Comparison of ENCODE assay signal across 7 mouse cellular contexts in the genomic region with DNA sequence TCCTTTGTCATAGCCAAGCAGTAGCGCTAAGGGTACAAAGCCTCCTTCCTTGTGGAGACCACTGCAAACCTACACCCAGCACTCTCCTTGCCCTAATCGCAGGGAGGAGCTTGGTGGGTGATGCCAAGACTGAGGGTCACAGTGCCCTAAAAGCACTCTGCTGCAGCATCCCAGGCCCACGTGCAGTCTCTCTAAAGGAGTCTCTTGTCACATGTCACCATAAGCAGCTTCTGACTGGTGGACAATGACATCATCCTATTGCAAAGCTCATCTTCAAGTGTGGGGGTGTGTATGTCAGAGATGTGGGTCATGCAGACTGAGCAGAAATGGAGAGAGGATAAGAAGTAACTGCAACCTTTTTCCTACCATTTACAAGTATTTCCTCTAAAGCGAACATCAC. TPM values are rescaled to one million over a fixed set of nuclear protein-coding genes. Genes with fewer than 3 reads are reported as not detected.
DNase-seq lines count a peak whose midpoint lies in the region; ATAC-seq lines count a peak whose summit lies in the region.

No protein-coding gene starts in this region.

- peaks cover 52% of the 10 kb centered on the region for H3K36me3 ChIP-seq in embryonic facial prominence, embryonic 13.5 days

- H3K4me1 ChIP-seq in embryonic facial prominence, embryonic 13.5 days, result peaks cover 33% of the 10 kb centered on the region

- no peaks in the 10 kb centered on the region for H3K9me3 ChIP-seq in embryonic facial prominence, embryonic 13.5 days

- H3K27me3 ChIP-seq in embryonic facial prominence, embryonic 13.5 days, result no peaks in the 10 kb centered on the region

- ATAC-seq in embryonic facial prominence, embryonic 13.5 days (ENCODE audit: insufficient number of reproducible peaks, insufficient read depth, low FRiP score, low TSS enrichment, low read depth), result no peak

- H3K4me3 ChIP-seq in embryonic facial prominence, embryonic 13.5 days, result no peak overlapping the region

- H3K4me2 ChIP-seq in embryonic facial prominence, embryonic 13.5 days, result peak overlapping the region; percentile 94

- DNase-seq in ovary, postnatal 36 days (ENCODE audit: low spot score), result peak; percentile 33
- no peak for DNase-seq in ovary, postnatal 14 days (ENCODE audit: low spot score)
- DNase-seq in left cerebral cortex, postnatal 36 days (ENCODE audit: low spot score in 2 of 2), result peak; percentile 59 to 62
- DNase-seq in testis, postnatal 14 days (ENCODE audit: low spot score), result peak; percentile 65
- DNase-seq in kidney, postnatal 25 days, result no peak
- no peak for DNase-seq in adipocyte (ENCODE audit: low spot score)

- WGBS in embryonic facial prominence, embryonic 13.5 days, result 76% methylated on average over 4 of the region's 4 CpGs

- H3K9ac ChIP-seq in embryonic facial prominence, embryonic 13.5 days, result no peak overlapping the region

- intact Hi-C loops in left cerebral cortex, postnatal 36 days (cut with DNase I), result no loop called here

- H3K27ac ChIP-seq in embryonic facial prominence, embryonic 13.5 days, result no peak overlapping the region

RNA-seq across cellular contexts. Expression of a gene that starts 3.9 kb away (rescaled TPM):
- 16.8 and 17.8 TPM in 2 replicates for polyA plus RNA-seq in embryonic facial prominence, embryonic 13.5 days (2015; fragmentation: Nextera tagmentation; extraction: Ambion mirVana)
- total RNA-seq in left cerebral cortex, postnatal 36 days (2021), result 100 to 1,000 TPM; 108 to 115 TPM

RNA-seq across cellular contexts. Expression of a gene that starts 39.1 kb away (rescaled TPM):
- 169 and 173 TPM in 2 replicates for polyA plus RNA-seq in embryonic facial prominence, embryonic 13.5 days (2015; fragmentation: Nextera tagmentation; extraction: Ambion mirVana)
- total RNA-seq in left cerebral cortex, postnatal 36 days (2021), result 10 to 100 TPM; 79.4 to 87.6 TPM

RNA-seq across cellular contexts. Expression of a gene that starts 46.4 kb away (rescaled TPM):
- polyA plus RNA-seq in embryonic facial prominence, embryonic 13.5 days (2015; fragmentation: Nextera tagmentation; extraction: Ambion mirVana), result 0.83 and 1.6 TPM in 2 replicates
- 1 to 10 TPM; 3.7 to 4.8 TPM for total RNA-seq in left cerebral cortex, postnatal 36 days (2021)

Comparison
In these comparisons a context has a peak if more than half of its experiments do, and no peak if none do; other contexts are left out.
1. DNase-seq: peak in ovary, postnatal 36 days (single experiment), left cerebral cortex, postnatal 36 days (2 of 2) and testis, postnatal 14 days (single experiment); none in ovary, postnatal 14 days (single experiment), kidney, postnatal 25 days (0 of 2) and adipocyte (single experiment).